Mouse (Mus musculus) kidney, adult 9 months (tissue): ENCODE measurements around the gene Mfsd4b3.
"Not testable (repeated sequence)": the region's sequence is repeated elsewhere in the genome, so short reads cannot be mapped to it uniquely, and the experiment has no call there.

Experiments
- DNase-seq: peaks from one replicate; pipeline ENCODE4 v3.0.0; 2022

The Mfsd4b3 gene

DNA sequence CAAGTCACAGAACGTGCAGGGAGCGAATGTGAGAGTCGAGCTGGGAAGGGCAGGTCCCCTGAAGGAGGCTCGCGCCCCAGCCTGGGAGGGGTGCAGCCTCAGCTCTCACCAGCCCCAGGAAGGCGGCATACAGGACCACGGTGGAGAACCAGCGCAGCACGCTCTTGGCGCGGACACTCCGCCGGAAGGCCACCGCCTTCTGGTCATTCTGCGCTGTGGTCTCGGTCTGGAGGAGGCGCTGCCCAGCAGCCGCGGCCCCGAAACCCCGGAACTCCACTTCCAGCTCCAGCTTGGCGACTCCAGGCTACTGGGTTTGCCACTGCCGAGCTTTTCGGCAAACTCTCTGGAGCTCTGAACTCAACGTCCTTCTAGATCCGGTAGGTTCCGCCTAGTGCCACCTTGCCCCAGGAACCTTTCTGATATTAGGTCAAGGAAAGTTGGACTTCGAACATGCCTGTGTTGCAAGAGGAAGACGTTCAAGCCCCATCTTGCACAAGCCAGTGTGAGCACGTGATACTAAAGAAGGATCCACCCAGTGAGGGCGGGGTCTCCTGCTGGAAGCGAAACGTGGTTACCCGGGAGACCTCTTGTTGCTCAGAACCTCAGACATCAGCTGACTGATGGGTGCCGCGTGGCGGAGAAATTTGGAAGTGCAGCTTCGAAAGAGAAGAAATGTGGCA lies at the start of gene Mfsd4b3:
Gene Mfsd4b3, minus strand, starts transcription at position 393 of the 680 bp plus-strand sequence.
- DNase-seq = peak; percentile 100

DNA sequence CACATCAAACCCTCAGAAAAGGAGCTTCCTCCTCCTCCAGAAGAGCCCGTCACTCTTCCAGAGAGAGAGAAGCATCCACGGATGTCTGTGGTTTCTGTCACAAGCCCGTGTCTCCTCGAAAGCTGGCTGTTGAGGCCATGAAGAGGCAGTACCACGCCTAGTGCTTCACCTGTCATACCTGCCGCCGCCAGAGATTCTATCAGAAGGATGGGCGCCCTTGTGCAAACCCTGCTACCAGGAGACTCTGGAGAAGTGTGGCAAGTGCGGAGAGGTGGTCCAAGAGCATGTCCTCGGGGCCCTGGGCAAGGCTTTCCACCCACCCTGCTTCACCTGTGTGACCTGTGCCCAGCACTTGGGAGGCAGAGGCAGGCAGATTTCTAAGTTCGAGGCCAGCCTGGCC lies 49.6 kb upstream of the Mfsd4b3 start:
- no peak for DNase-seq

DNA sequence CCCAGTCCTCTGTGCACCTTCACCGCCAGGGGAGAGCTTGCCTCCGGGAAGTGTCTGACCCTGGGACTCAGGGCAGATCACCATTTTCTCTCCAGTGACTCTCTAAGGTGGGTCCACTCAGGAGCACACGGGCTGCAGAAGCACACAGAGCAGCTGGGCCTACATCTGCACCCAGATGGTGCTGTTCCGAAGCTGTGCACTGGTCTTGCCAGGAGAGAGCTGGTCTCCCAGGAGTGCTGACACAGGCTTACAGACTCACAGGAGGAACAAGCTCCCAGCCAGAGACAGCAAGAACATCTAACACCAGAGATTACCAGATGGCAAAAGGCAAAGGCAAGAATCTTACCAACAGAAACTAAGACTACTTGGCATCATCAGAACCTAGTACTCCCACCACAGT lies 48.9 kb upstream of the Mfsd4b3 start:
- DNase-seq = peak; percentile 34

DNA sequence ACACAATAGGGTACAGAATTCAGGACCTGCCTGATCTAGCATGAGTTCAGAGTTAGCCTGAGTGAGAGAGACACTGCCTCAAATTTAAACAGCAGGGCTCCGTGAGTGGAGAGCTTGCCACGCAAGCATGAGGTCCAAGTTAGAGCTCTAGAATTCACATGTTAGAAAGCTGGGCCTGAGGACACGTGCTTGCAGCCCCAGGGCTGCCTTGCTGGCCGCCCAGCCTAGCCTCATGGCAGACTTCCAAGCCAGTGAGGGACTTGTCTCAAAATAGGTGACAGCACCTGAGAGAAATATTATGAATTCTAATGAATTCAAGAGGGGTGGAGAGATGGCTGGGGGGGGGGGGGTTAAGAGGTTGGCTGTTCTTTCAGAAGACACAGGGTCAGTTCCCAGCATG lies 48.0 kb upstream of the Mfsd4b3 start:
- DNase-seq = peak; percentile 57

DNA sequence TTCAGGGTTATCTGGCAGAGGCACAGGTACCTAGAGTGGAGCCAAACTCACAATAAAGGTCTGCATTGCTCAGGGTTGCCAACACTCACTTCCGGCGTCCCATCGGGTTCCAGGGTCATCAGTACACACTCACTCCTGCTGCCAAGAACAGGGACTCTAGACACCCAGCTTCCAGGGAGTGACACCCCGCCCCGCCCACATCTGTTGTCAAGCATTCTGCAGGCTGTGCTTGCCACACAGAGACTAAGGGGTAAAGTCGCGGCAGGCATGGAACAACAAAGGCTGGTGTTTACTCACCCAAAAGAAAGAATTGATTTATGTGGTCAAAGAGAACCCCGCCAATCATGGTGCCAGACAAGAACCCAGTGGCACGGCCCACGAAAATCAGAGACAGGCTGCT lies 47.0 kb upstream of the Mfsd4b3 start:
- peak; percentile 28 for DNase-seq

DNA sequence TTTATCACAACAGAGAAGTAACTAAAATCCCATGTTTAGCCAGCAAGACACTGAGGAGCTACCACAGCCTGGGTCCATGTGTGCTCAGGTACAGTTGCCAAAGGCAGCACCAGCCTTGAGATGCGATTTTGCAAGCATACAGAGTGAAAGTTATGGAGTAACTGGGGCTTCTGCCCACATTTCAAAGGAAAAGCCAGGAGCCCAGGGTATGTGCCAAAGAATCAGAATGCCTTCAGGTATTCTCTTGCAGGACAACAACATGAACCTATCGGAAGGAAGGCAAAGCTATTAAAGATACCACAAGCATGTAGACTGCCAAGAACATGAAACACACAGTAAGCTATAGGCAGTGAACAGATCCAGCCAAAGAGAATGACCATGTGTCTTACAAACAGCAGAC lies 40.8 kb upstream of the Mfsd4b3 start:
- no peak for DNase-seq

DNA sequence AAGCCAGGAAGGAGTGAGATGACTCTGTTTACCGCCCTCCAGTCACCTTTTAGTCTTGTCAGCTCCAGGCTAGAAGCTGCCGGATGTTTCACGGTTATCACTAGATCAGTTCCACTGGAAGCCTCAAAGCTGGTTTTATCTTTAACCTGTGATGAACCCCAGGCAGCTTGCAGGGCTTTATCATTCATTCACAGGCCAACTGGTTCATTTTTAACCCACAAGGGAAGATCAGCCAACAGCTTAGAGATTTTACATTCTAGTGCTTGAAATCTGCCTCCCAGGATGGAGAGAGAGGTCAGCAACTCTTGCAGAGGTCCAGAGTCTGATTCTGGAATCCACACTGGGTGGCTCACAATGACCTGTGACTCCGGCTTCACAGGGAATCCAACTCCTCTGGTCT lies 31.2 kb upstream of the Mfsd4b3 start:
- DNase-seq = peak; percentile 95

DNA sequence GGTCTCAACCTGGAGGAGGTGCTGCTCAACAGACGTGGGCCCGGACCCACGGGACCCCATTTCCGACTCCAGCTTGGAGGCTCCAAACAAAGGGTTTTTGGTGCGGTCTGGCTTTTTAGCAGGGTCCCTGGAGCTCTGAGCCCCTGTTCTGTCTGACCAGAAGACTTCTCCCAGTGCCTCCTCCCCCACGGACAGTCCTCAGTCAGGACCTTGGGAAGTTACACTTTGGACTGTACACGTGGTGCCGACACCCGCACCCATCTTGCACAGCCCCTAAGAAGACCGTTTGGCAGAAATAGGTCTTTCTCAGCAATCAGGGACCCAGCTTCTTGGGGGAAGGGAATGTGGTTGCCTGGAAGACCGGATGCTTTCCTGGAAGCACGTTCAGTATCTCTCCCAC lies 26.5 kb upstream of the Mfsd4b3 start, which contains the start of gene Mfsd4b5:
Gene Mfsd4b5, minus strand, starts transcription at position 181 of the 400 bp plus-strand sequence.
- DNase-seq = peak; percentile 93

DNA sequence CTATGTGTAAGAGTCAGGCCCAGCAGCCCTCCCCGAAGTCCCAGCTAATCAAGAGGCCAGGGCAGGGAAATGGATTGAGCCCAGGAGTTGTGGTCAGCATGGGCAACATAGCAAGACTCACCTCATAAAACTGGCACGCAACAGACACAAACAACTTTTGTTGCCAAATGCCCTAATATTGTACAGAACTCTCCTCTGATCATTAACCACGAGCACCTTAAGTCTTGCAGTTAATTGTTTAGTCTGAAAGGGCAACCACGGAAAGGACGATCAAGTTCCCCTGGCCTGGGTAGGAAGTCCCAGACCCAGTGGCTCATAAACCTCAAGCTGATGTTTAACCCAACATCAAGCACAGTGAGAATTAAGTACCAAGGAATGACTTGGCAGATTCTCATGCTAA lies 22.7 kb upstream of the Mfsd4b3 start:
- DNase-seq = peak; percentile 98

DNA sequence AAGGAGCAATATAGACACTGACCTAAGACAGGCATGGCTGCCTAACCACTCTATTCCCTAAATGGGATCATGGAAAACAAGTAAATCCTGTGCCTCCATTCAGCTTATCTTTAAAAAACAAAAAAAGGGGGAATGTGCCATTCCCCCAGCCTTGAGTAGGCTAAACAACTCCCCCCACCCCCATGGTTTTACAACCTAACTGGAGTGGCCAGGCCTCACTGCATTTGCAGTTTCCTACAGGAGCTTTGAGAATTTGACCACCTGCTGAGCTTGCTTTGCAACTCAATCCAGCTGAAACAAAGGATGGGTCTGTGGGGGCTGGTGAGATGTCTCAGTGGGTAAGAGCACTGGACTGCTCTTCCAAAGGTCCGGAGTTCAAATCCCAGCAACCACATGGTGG lies 18.3 kb upstream of the Mfsd4b3 start:
- DNase-seq = no peak

DNA sequence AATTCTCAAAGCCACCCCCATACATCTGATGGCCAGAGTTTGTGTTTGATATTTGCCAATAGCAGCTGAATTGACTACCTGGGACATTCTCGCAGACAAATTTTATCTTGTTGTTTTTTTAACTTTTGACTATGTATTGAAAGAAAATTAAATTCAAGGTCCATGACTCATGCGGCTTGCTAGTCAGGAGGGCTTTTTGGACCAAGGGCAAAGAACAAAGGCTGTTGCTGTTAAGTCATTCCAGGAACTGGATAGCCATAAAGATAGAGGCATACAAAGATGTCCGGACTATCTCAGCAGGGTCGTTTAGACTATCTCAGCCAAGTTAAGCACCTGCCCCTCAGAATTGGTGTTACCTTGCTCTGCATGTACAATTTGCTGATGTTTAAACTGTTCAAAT lies 17.4 kb upstream of the Mfsd4b3 start:
- peak; percentile 56 for DNase-seq

DNA sequence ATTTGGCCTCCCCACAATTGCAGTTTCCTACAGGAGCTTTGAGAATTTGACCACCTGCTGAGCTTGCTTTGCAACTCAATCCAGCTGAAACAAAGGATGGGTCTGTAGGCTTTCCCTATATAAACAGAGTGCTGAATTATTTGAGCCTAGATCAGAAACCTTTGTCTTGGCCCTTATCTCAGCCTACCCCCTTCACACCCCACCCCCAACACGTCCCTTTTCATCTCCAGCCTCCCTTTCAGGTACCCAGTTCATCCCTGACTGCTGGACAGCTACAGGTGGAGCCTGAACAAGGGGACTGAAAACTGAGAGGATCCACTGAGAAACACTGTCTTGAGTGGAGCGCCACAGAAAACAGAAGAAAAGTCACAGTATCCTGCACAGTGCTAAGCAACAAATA lies 15.8 kb upstream of the Mfsd4b3 start:
- DNase-seq = no peak

DNA sequence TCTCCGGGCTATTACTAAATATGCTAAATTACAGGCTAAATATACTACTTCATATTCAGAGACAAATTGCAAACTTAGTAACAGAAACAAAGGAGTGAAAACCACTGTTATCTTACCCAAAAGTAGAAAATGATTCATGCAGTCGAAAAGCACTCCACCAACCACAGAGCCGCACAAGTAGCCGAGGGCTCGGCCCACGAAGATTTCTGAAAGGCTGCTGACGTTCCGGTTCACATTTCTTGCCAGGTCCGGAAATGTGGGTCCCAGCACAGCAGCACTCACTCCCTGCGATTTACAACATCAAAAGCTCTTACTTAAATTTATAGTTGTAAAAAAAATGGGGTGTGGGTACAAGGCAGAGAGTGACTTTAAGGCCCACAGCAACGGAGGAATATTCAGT lies 15.0 kb upstream of the Mfsd4b3 start:
- no peak for DNase-seq

DNA sequence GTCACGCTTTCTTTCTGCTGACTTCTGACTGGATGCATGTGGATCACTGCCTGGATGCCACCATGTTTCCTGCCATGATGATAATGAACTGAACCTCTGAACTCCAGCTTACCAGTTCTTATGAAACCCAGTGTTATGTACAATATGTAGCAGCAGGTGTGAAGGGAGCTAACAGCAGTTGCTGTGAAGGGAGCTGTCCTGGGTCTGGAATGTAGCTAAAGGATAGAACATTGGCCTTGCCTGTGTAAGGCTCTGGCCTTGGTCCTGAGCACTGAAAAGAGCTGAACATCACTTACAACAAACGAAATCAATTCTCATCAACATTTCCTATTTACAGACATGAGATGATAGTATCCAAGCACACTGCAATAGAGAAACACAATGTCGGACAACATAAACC lies 7.6 kb upstream of the Mfsd4b3 start:
- no peak for DNase-seq

DNA sequence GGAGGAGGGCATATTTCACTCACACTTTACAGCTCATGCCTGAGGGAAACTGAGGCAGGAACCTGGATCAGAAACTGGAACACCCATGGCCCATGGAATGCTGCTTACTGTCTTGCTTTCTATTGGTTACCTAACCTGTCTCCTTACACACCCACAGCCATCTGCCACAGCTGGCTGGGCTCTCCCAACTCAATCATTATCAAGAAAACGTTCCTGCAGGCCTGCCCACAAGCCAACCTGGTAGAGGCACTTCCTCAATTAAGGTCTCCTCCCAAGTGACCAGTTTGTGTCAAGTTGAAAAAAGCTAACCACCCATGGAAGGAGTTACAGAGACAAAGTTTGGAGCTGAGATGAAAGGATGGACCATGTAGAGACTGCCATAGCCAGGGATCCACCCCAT lies 2.0 kb upstream of the Mfsd4b3 start:
- DNase-seq = no peak

DNA sequence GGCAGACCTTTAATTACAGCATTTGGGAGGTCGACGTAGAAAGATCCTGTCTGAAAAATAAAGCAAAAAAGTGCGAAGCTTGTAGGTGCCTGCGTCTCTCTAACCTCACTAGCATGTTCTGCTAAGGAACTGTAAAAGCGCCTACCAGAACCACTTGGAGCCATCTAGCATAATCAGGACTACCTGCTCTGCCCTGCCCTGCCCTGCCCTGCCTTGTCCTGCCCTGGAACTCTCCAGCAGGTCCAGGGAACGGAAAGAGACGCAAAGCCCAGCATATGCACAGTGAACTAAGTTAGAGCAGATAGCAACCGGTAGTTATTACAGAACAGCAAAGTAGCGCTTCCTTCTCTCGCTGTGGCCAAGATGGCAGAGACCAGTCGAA lies 479 bp upstream of the Mfsd4b3 start:
- no peak for DNase-seq

DNA sequence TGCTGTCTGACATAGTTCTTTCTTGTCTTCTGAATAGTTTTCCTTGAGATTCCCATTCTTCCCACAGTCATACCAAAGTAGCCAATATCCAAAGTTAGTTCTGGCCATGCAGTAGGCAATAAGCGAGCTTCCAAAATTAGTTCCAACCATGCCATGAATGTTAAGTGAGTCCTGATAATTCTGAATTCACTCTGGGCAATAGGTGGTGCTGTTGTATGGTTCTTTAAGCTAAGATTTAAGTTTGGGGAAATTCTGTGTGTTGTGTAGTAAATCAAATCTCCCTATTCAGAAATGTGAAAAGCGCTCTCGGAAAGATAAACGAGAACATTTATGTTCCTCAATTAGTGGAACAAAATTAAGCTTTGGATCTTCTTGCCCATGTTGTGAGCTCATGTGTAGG lies 1.7 kb downstream of the Mfsd4b3 start:
- DNase-seq = no peak

DNA sequence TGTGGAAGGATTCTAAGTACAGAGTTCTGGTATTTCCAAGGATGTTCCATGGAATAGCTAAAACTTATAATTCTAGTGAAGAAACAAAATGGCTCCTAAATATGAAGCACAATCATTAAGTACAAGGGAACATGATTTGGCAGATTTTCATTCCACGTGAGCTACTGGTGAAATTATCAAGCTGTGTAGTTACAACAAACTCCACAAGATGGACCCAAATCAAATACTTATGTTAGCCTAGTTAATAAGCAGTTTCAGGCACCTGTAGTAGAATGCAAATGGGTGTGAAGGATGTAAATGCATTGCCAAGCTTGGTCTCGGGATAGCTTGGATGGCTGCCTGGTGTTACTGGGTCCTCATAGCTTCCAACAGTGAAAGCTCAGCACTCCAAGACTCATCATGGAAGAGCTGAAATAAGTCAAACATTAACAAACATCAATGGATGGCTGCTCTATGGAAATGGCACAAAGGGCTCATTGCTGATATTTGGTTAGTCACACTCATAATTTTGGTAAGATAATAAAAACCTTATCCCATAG lies 3.5 kb downstream of the Mfsd4b3 start:
- DNase-seq = peak; percentile 50

DNA sequence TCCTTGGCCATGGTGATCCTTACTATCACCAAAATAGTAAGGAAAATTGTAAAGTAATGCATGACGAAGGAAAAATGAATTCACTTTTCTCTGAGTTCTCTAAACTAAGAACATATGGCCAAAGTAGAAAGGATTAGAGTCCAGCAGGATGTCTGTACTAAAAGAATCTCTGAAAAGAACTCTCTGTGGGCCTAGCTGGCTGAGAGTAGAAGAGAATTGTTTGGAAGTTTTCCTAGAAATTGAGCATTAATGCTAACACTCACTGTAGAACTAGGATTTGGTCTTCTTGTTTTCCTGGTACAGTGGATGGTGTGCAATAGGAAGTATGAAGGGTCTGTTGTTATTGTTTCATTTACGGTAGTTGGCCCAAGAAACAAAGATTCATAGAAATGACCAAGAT lies 4.8 kb downstream of the Mfsd4b3 start:
- no peak for DNase-seq

DNA sequence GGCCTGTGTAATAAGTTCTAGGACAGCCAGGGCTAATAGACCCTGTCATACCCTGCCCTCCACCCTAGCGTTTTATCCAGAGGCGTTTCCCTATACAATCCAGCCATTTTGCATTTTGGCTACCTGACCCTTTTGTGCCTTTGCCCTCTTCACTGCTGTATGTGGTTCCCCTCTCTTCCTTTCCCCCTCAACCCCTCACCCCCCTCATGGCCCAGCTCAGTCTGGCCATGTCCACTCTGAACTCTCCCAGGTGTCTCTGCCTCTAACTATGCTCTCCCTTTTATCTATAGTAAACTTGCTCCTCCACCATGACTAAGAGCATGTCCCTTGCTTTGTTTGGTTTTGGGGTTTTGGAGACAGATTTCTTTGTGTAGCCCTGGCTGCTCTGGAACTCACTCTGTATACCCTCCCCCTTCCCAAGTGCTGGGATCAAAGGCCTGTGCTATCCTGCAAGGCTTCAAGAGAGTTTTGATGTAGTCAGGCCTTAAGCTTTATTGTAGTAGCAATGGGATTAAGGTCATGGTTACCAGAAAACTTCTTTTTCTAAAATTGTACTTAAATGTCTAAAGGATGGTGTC lies 10.5 kb downstream of the Mfsd4b3 start:
- DNase-seq = no peak

DNA sequence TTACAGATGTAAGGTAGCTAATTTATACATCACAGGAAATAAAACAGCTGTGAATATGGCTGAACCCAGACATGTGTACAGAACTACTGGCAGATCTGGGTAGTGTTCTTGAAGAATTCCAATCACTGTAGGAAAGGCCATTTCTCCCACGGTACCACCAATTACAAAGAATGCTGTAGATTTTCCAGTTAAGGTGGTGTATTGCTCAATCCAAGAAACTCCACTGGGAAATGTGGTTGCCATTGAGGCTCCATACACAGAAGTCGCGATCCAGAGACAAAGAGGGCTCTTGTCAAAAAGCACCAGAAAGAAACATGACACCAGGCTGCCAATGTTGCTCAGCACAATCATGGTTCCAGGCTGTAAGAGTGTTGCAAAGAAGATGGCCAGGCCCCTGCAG lies 12.8 kb downstream of the Mfsd4b3 start:
- not testable (repeated sequence) for DNase-seq

DNA sequence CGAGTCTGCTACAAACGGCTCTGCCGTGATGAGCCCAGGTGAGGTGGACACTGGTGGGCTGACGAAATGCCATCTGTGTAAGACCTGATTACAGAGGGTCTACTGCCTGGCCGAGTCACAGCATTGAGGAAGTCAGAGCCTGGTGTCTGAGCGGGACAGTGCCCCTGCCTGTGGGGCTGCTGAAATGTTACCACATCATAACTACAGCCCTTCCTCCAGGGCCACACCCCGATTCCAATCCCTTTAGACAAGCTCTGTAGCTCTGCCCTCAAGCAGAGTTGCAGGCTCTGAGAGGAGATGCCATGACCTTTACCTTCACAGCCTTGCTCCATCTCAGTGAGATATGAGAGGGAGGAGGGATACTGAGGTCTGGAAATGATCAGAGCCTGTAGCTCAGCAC lies 23.4 kb downstream of the Mfsd4b3 start:
- DNase-seq = no peak

DNA sequence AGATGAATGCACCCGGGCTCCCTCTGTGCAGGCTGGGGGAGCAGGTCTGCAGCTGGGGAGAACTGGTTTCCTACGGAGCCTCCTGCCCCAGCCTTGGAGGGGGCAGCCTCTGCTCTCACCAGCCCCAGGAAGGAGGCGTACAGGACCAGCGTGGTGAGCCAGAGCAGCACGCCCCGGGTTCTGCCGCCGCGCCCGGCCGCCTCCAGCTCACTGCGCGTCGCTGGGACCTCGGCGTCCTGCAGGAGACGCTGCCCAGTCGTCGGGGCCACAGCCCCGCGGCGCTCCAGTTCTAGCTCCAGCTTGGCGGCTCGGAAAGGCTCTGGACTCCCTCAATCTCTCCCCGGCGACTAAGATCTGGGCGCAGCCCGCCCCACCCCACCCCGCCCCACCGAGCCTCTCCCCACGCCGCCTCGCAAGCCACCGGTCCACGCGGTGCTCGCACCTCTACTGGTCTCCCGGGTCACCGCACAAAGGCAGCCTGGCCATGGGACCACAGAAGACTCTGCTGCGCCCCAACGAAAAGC lies 33.3 kb downstream of the Mfsd4b3 start, which contains the start of gene Mfsd4b2:
Gene Mfsd4b2, minus strand, starts transcription at position 308 of the 524 bp plus-strand sequence.
- DNase-seq = no peak

DNA sequence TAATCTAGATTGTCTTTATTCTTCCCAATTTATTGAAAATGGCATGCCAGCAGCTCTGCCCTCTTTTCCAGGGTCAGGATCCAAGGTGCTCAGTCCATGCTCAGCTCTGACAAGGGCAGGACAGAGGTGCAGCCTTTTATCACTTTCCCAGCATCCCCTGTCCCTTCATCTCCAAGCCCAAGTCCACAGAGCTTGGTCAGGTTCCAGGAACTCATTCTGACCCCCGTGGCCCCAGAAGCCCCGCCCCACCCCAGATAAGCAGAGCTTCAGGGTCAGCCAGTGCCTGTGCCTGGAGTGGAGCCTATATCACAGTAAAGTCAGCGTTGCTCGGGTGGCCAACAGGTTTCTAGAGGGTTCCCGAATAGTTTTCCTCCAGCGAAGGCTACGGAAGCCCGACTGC lies 35.4 kb downstream of the Mfsd4b3 start:
- DNase-seq = not testable (repeated sequence)
